Mouse (Mus musculus) c-Kit-positive CD71-negative TER-119-negative erythroid progenitor cells, embryonic 14.5 days (primary cell): ENCODE measurements at regions not wholly inside any gene's neighbourhood (a gene's known extent, or its start where the extent isn't known, plus 50 kb on each side); places are given as distances from the start of the nearest gene placed in this dataset.
"Not testable (repeated sequence)": the region's sequence is repeated elsewhere in the genome, so short reads cannot be mapped to it uniquely, and the experiment has no call there.

Experiments
- DNase-seq: peaks from one replicate; pipeline ENCODE4 v3.0.0-alpha.2; 2013; ENCODE audit warnings: low read depth

DNA sequence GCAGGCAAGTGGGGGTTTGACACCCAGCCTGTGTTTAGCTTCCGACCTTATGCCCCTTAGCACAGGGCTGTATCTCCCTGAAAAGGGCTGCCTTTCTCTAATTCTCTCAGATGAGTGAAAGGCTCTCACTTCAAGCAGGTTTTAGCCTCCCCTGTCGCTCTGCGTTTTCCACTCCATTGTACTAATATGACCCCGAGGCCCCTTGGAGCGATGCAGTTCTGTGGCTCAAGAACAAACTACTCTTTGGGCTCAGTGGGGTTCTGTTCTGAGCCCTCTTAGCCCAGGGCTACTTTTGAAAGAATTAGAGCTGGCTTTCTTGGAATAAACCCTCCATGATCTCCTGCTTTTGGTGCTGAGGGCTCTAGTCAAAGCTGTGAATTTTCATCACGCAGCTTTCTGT lies 53.4 kb upstream of the Castor2 start:
- no peak for DNase-seq

GRCm38 (mm10) chr5:134042938-134043337 lies 56.6 kb upstream of the Castor2 start:
- not testable (repeated sequence) for DNase-seq

DNA sequence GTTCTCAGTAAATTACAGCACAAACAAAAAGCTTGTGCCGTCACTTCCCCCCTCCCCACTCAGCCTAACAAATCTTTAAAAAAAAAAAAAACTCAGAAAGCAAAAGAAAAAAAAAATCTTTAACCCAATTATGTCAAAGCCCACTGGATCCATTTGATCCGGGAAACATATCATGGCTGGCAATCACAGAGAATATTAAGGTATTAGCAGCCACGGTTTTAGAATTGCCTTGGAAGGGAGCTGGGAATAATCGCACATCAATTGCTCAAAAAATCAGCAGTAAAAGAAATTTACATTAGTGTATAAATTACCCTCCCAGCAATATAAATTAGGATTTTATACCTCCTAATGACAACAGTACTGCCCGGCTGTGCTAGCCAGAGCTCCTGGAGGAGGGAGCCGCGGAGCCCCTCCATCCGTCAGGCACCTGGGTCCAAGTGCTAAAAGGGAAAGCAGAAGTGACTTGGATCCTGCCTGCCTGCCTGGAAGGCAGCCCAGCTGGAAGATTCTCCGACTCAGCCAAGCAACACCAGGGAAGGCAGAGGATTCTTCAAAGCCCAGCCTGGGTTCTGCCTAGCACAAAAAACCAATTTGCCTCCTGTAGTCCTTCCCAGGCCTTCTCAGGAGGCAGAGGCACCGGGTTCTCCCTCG lies 72.1 kb upstream of the Castor2 start:
- DNase-seq, result no peak

DNA sequence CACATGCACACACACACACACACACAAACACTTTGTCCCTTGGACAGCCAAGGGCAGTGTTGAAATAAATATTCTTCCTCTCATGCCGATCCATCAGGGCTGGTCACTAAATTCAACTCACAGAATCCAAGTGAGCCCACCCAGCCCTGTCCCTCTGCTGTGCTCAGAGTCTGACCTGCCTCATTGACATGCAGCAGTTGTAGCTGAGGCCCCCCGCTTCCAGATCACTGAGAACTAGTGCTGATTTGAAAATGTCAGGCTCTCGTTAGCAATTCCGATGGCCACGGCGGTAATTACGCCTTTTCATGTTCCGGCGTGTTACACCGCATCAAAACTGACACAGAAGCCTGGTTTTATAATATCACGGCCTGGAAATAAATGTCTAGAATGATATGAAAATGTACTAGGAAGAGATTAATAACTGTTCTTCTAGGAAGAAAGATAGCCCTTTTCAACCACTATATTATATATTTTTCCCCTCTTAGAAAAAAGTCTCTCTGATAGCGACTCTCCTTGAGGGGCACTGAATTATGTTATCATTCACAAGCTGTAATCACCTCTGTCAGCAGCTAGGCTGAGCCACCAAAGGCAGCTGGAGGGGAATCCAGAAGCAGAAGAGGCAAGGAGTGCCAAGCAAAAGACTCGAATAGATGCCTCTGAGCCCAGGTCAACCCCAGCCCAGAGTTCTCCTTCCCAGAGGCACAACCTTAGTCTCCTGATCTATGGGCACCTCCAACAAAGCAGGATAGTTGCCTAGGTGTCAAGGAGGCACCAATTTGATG lies 79.7 kb upstream of the Castor2 start:
- DNase-seq, result no peak

GRCm38 (mm10) chr5:134014257-134015163 lies 85.0 kb upstream of the Castor2 start:
- DNase-seq, result no peak

GRCm38 (mm10) chr5:134013206-134013605 lies 86.3 kb upstream of the Castor2 start:
- no peak for DNase-seq

DNA sequence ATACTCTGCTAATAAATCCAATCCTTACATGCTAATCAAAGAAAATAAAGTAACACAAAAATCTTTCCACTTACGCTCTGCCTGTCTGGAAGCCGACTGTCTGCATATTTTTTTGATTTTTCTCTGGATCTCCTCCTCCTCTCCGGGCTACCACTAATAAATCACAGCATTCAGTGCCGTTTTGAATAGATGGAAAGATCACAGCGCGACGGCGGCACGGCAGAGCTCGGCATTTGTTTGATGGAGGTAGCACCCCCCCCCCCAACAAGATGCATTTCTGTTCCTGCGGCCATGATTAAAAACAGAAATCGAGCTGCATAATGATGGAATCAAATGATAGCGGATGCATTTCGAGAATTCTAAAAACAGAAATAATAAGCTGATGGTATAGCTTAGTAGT lies 89.7 kb upstream of the Castor2 start:
- no peak for DNase-seq

DNA sequence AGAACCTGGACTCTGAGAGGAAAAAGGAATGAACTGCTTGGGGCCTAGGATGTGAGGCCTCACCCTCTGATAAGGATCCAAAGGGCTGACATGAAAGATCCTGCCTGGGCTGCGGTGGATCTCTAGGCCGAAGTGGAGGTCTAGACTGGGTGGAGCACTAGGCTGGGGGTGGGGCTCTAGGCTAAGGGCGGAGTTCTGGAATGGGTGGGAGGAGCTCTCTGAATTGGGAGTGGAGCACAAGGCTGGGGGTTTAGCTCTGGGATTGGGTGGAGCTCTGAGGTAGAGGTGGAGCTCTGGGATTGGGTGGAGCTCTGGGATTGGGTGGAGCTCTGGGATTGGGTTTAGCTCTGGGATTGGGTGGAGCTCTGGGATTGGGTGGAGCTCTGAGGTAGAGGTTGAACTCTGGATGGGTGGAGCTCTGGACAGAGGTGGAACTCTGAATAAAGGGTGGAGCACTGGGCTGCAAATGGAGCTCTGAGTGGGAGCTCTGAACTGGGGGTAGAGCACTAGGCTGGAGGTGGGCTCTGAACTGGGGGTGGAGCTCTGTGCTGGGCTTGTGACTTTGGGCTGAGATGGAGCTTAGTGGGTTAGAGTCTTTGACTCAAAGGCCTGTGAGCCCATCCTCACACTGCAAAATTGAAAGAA lies 92.3 kb upstream of the Castor2 start:
- DNase-seq, result peak; percentile 8

- DNase-seq, result peak; percentile 75
Measured at GRCm38 (mm10) chr5:134006470-134007126, 92.9 kb upstream of the Castor2 start.

DNA sequence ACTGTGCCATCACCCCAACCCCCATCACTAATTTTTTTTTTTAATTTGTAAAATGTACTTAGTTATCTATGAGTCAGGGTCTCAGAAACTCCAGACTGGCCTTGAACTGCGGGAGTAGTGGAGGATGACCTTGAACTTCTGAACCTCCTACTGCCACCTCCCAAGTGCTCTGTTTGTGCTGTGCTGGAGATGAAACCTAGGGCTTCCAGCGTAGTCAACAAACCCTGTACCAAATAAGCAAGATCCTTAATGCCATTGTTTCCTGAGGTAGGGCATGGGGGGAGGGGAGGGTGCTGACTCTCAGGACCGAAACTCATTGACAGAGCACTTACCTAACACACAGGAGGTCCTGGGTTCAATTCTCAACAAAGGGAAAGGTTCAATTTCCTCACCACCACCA lies 93.5 kb upstream of the Castor2 start:
- DNase-seq, result no peak

- no peak for DNase-seq
Measured at GRCm38 (mm10) chr5:134000100-134000499, 99.4 kb upstream of the Castor2 start.

GRCm38 (mm10) chr5:133999698-134000097 lies 99.8 kb upstream of the Castor2 start:
- no peak for DNase-seq

- DNase-seq, result no peak
Measured at GRCm38 (mm10) chr5:133991994-133992393, 107.5 kb upstream of the Castor2 start.

- no peak for DNase-seq
Measured at GRCm38 (mm10) chr5:133991556-133991955, 108.0 kb upstream of the Castor2 start.

DNA sequence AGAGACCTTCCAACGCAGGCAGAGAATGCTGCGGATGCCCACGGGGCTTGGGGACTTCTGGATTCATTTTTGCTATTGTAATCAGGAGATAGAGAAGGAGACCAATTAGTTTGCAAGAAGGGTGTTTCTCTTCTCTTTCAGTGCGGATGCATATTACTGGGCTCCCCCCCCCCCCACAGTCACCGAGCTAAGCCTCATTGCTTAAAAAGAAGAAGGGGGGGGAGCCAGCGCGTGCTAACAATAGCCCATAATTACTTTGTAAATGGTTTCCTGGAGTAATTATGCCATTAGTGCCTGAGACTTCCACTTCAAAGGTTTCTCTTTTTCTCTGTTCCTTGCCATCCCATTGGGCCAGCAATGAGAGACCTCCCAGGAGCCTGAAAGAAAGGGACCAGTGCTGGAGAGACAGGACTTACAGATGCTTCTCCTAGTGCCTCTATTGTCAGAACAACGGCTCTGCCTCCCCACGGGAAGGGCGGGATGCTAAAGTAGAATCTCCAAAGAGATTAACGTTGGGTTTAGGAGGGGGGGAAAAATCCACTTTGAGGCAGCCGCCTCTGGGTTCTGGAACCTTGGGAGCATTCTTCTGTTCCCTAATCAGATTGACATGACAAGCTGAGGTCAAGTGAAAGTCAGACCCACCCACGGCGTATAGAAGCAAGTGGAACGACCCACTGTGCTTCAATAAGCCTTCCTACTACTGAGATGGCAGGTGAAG lies 116.1 kb upstream of the Castor2 start:
- DNase-seq, result no peak

DNA sequence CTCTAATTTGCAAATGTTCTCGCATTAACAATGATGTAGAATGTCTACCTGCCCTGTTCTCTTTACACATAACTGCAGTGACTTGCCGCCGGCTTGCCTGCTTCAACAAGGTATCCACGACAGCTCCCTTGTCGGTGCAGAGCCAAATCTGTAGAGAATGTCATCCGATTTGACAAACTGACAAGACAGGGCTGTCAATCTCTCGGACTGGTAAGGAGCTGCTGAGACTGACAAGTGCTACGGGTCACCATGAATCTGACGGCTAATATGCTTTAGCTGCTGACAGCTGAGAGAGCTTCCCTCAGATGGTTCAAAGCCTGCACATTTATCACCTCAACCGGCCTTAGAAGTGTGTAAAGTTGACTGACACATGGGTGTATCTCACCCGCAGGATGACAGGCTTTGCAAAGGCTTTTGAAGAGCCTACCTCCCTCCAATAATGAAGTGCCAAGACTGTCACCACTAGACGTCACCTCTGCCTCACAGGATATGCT lies 129.0 kb upstream of the Castor2 start:
- no peak for DNase-seq

DNA sequence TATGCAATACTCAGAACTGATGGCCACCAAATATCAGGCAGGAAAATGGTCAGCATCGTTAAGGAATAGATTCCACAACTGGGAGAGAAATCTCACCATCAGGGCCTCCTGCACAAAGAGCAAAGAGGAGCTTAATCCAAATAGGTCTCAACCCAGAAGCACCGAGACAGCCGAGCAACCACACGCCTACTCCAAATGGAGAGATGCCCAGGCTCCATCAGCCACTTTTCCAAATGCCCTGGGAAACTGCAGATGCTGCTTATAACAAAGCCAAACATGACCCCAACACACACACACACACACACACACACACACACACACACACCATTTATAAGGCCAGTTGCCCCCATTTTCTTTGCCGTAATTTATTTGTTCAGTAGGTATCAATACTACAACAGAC lies 136.2 kb upstream of the Castor2 start:
- no peak for DNase-seq

DNA sequence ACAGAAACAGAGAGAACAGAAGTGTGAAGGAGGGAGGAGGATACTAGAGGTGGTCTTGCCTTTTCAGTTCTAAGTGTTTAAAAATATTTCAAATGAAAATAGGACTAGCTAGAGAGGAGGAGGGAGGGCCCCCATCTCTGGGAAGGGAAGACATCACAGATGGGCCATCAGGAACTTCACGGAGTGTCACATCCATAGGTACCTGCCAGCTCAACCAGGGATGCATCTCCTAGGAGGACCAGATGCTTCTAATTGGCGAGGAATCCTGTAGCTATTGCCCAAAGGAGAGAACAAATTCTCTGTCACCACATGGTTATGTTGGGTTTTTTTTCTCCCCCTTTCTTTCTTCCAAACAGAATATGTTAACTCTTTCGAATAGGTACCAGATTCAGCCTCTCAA lies 158.7 kb upstream of the Castor2 start:
- no peak for DNase-seq

GRCm38 (mm10) chr5:133940030-133940429 lies 159.5 kb upstream of the Castor2 start:
- DNase-seq, result no peak

GRCm38 (mm10) chr5:133937967-133938918 lies 161.3 kb upstream of the Castor2 start:
- no peak for DNase-seq
